Mouse (Mus musculus): ENCODE measurements around the gene Rnf182.

The Rnf182 gene

DNA sequence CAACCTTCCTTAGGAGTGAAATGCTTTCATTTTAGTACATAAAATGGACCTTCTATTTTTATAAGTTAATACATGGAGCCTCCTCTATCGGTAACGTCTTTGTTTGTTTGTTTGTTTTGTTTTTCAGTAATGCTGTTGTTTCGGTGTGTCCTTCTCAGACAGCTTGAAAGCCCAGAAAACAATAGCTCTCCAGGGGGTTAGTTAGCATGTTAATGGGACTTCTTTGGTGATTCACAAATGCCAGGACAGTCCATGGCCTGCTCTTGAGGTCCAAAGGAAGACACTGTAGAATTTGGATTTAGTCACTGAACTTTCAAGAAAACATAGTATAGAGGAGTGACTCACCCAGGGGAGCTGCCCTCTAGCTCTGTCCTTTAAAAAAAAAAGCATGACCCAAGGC lies 843 bp upstream of the Rnf182 start:
- no peak for DNase-seq (ENCODE audit: low spot score in 2 of 2)

- no peak for DNase-seq (ENCODE audit: low spot score in 2 of 2)
These were observed 325 bp upstream of the Rnf182 start for GRCm38 (mm10) chr13:43615194-43615576.

GRCm38 (mm10) chr13:43616551-43616950 lies 1.0 kb downstream of the Rnf182 start:
- no peak for DNase-seq (ENCODE audit: low spot score in 2 of 2)

DNA sequence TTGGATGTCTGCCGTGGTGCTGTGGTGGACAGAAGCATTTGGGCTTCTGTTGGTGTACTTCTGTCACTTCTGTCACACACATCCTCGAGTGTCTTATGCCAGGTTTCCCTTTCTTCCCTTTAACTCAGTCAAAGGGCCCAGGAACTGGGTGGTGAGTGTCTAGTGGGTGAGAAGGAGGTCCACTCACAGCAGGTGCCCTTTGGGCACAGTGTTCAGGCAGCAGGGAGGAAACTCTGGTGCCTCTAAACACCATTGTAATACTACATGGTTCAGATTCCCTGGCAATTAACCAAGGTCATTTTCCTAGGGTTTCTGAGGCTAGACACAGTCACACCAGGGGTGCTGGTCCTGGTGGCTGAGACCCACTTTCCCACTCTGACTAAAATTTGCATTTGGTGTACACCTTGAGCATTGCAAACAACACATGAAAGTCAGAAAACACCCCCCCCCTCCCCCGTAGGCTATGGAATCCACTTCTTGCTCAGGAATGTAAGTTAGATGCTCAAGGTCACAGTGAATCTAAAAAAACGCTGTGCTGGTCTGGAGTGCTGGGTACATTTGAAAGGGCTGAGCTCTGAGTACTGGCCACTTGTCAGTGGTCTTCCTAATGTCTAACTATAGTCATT lies 4.2 kb downstream of the Rnf182 start:
- DNase-seq (ENCODE audit: low spot score in 2 of 2) = no peak

GRCm38 (mm10) chr13:43627922-43628321 lies 12.4 kb downstream of the Rnf182 start:
- DNase-seq (ENCODE audit: low spot score in 2 of 2) = no peak

- no peak for DNase-seq (ENCODE audit: low spot score in 2 of 2)
These were observed 14.3 kb downstream of the Rnf182 start for GRCm38 (mm10) chr13:43629785-43630184.

DNA sequence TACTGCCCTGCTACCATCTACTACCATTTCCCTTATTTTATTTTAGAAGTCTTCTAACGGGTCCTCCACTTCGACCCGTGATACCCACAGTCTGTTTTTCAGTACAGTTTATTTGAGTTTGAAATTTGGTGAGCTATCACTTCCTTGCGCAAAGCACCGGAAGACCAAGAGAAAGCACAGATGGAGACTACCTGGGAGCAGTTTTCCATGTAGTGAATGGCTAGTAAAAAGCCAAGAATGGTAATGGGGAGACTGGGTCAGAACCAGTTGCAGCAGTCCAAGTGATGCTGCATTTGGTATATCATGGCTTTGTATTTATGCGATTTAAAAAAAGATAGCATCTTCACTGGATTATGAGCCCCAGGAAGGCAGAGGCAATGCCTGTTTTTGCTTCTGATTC lies 15.8 kb downstream of the Rnf182 start:
- no peak for DNase-seq (ENCODE audit: low spot score in 2 of 2)

DNA sequence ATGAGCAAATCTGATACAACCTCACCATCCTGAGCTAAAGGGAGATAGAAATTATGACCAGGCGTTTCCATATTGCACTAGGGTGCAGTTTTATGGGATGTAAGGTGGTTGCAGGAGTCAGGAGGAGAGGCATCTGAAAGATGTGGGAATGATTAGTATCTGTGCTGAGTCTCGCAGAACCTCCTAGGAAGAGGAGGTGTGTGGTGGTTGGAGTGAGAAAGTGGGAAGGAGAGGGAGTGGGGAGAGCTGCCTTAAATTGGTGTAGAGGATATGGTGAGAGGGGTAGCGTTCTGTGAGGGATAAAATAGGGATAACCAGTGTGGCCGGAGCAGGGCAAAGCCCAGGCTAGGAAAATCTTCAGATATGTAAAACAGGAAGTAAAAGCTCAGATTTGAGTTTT lies 17.5 kb downstream of the Rnf182 start:
- no peak for DNase-seq (ENCODE audit: low spot score in 2 of 2)

DNA sequence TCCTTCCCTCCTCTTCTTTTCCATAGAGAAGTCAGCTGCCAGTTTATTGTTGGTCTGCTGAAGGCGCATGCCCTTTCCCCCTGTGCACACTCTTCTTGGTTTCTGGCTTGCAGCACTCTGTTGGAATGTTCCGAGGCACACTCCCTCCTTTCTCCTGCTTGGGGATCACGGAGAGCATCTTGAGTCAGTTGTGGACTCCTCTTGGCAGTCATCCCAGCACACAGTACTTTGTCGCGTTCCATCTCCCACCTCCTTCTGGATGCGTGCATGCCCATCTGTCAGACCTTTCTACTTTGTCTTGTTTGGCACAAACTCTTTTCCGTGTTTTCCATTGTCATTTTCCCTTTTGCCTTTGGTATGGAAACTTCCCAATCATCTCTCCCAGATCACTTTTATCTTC lies 22.2 kb downstream of the Rnf182 start:
- DNase-seq (ENCODE audit: low spot score in 2 of 2) = no peak

DNA sequence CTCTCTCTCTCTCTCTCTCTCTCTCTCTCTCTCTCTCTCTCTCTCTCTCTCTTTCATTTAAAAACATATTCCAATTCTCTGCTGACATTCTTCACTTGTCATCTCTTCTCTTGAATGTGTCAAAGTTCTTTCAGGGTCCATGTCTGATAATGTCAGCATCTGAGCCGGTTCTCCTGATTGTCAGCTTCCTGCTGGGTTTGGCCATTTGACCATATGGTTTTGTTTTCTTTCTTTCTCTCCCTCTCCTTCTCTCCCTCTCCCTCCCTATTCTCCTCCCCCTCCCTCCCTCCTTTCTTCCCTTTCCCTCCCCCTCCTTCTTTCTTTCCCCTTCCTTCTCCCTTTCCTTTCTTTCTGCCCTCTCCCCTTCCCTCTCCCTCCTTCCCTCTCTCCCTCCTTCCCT lies 29.5 kb downstream of the Rnf182 start:
- DNase-seq (ENCODE audit: low spot score in 2 of 2) = no peak

GRCm38 (mm10) chr13:43648556-43648955 lies 33.0 kb downstream of the Rnf182 start:
- DNase-seq (ENCODE audit: low spot score in 2 of 2) = no peak

DNA sequence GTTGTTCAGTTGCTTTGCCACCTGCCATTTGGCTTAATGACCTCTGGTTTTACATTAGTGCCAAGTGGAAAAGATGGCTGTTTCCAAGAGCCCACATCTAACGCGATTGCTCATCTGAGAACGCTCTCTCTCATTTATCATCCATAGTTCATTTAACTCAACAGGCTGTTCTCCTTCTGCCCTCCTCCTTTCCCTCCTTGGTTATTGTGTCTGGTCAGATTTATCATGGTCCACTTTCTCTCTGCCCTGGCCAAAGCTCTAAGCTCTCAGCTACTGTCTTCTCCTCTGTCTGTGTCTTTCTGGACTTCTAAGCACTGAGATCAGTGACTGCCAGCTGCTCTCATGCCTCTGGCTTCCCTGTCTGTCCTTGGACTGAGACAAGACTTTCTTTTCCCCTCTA lies 35.8 kb downstream of the Rnf182 start:
- no peak for DNase-seq (ENCODE audit: low spot score in 2 of 2)

DNA sequence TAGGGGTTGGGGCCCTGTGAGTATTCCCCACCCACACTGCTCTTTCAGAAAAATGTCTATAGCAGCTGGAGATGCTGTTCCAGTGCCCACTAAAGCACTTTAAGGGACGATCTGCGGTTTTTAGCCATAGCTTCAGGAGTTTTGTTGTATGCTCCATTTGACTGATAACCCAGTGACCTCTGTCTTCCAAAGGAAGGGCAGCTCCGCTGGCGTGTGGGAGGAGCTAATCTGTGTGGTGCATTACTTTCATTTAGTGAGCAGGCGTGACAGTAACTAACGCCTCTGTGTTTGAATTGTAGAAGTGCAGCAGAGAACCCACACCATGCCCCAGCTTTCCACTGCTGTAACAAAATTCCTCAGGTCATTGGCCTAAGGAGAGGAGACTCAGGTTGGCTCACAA lies 38.6 kb downstream of the Rnf182 start:
- no peak for DNase-seq (ENCODE audit: low spot score in 2 of 2)

DNA sequence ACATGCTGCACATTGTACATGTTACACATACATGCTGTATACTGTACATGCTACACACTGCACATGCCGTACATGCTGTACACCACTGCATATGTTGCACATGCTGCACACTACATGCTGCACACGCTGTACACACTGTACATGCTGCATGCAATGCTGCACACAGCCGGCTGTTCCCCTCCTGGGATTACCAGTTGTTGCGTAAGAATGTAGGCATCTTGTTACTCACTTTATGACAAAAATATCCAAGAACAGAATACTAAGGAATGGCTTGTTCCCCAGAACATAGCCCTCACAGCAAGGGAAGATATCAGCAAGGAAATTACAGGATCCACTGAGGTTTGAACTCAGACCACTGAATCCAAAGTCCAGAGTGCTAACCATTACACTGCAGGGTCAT lies 47.7 kb downstream of the Rnf182 start:
- DNase-seq (ENCODE audit: low spot score in 2 of 2) = no peak

DNA sequence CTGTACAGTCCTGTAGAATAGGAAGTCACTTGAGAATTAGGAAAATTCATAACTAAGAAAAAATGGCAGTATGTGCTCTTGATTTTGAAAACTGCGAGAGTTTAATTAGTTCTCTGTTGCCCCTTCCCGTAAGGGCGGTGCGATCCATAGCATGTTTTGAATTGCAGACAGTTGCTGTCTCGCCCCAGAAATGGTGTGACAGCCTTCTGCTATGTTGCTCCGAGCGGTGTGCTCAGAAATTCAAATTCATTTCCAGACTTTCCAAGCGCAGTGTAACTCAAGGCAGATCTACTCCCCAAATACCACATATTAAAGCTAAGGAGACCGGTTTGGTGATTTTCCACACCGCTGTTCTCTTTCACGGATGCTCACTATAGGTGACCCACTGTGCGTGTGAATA lies 50.6 kb downstream of the Rnf182 start:
- no peak for DNase-seq (ENCODE audit: low spot score in 2 of 2)

GRCm38 (mm10) chr13:43666920-43667319 lies 51.4 kb downstream of the Rnf182 start:
- no peak for DNase-seq (ENCODE audit: low spot score in 2 of 2)

DNA sequence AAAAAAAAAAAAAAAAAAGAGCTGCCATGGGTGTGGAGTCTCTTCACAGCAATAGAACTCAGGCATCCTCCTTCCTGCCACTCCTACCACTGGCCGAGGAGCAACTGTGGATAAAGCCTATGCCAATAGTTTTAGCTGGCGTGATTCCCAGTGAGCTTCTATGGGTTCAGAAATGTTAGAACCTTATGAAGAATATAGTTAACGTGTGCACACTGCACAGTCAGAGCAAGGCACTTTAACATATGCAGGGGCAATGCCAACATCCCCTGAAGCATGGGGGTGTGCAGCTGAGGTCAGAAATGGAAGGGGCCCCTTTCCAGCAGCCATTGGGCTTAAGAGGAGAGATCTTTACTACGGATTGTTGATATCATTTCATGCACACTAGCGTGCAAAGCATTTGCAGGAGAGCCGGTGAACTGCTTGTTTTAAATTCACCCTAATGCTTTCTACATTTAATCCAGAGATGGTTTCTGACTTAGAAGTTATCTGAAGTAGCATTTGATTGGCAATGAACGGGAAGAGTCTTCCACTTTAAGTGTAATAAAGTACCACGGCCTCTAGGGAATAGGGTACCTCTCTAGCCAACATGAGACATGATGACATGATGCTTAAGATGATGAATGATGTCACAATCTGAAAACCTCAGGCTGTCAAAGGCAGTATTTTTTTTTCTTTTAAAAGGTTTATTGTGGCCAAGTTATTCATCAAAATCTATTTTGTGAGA lies 61.8 kb downstream of the Rnf182 start:
- no peak for DNase-seq (ENCODE audit: low spot score in 2 of 2)

DNA sequence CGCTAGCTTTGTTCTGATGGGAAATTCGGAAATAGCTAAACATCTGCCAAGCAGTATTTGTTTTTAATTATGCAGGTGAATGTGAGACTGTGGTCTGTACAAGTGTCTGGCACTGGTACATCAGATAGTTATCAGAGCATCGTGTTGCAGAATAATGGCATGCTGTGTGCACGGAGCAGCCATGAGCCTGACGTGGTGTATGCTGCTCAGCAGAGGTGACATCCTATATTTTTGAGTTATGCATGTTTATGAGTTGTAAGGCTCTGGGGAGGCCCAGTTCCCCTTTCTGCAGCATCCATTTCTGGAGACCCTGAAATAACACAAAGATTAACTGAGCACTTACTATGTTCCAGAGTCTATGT lies 62.4 kb downstream of the Rnf182 start:
- DNase-seq (ENCODE audit: low spot score in 2 of 2) = no peak

DNA sequence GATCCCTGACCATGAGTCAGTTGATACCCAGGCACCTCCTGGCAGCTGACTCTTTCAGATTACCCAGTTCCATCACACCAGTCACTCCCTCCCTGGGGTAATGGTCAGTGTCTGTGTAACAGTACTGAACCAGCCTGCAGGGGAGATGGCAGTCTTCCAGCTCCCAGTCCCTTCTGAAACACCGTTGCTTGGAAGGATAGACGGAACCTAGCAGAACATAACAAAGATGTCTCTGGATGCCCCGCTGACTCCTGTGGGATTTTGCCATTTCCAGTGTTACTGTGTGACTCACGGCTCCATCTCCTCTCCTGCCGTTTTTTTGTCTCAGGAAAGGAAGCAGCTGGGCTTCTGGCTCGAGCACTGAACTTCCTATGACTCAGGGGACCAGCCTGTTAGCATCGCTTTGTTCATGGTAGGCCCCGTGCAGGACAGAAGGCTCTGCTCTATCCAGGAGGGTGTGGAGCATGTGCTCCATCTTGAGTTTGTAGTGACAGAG lies 69.0 kb downstream of the Rnf182 start:
- no peak for DNase-seq (ENCODE audit: low spot score in 2 of 2)

GRCm38 (mm10) chr13:43688065-43688464 lies 72.6 kb downstream of the Rnf182 start:
- no peak for DNase-seq (ENCODE audit: low spot score in 2 of 2)

DNA sequence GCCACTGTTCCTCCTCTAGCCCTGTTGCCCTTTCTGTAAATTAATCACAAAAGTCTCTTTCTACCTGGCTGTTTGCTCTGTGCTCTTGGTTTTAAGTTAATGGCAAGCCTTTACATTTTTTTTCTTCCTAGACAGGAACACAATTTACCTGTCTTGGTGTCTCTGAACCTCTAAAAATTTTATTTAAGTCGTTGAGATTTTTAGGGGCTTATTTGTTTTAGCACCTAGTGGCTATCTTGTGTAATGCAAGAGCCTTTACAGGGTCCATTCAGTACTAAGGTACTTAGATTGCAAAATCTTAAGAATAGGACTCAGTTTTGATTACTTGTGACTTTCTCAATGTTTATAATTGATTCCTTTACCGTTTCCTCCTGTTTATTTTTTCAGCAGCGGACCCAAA lies 76.2 kb downstream of the Rnf182 start:
- DNase-seq (ENCODE audit: low spot score in 2 of 2) = no peak

DNA sequence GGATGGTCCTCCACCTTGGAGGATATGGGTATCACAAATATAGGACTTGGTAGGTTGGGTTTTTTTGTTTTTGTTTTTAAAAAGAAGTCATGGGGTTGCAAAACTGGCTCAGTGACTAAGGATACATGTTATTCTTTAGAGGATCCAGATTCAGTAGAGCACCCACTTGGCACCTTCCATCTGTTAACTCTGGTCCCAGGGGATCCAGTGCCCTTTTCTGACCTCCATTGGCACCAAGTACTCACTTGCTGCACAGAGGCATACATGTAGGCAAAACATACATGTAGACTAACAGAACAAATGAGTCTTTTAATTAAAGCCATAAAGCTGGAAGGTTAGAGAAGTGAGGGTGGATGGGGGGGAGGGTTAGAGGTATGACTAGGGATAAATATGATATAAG lies 80.0 kb downstream of the Rnf182 start:
- no peak for DNase-seq (ENCODE audit: low spot score in 2 of 2)

- no peak for DNase-seq (ENCODE audit: low spot score in 2 of 2)
These were observed 80.5 kb downstream of the Rnf182 start for GRCm38 (mm10) chr13:43696011-43696410.

DNA sequence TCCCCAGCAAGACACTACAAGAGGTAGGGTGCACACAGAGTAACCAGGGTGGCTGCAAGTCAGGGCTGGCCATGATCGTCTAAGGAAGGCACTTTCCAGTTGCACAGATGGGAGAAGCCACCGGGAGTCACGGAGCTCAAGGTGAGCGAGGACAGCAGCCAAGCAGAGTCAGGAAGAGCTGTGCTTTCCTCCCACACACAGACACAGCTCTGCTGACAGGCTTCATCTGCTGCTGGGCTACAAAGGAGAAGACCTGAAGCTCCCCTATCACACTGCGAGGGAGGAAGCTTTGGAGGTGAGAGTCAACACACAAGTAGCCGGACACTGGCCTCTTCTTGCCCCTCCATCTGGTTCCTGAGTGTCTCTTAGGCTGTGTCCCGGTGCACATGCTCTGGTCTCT lies 83.0 kb downstream of the Rnf182 start:
- DNase-seq (ENCODE audit: low spot score in 2 of 2) = no peak

Measured in frontal cortex, postnatal 14 days (tissue).